Mouse (Mus musculus) telencephalon, adult 2 months (tissue): Measurements from ENCODE around the gene Usp6nl.

Experiments
- DNase-seq: peaks from one replicate; pipeline ENCODE4 v3.0.0-alpha.2; 2011; ENCODE audit warnings: low read depth, low spot score

Gene Usp6nl

DNA sequence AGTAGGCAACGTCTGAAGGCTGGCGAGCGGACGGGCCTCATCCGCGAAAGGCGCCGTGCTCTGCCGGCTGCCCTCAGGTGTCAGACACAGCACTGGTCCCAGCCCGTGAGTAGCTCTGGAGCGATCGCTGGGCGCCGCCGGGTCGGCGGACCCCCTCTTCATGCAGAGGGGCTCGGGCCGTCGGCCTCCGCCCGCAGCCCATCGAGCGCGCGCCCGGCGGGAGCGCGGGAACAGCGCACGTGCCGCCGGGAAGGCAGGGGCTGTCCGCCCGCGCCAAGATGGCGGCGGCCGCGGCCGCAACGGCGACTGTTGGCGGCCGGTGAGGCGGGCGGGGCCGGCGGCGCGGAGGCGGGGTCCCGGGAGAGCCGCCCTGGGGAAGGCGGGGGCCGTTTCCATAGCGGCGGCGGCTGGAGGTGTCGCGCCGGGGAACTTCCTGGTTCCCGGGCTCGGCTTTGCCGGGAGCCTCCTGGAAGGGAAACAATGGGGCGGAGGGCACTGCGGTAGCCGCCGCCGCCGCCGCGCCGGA is at the start of gene Usp6nl:
Gene Usp6nl (plus strand): TSS at position 292 of the 526 bp plus-strand sequence.
- DNase-seq = peak; percentile 41

DNA sequence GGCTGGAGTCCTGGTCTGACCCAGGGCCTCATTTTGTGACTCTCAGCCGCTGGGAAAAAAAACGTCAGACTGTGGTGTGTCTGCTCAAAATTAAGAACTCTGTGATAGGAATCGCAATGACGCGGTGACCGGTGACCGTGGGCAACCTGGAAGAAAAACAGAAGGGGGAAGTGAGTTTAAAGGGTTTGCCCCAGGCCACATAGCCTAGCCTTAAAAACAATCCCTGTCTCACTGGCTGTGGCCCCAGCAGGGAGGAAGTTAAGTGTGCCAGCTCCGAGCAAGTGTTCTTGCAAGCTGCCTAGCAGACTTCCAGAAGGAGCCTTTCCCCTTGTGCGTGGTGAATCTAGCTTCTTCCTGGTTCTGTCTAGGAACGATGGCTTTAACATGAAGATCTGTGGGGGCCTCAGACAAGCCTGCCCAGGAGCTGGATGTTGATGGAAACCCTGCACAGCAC is 49.0 kb upstream of the Usp6nl start:
- DNase-seq = no peak

DNA sequence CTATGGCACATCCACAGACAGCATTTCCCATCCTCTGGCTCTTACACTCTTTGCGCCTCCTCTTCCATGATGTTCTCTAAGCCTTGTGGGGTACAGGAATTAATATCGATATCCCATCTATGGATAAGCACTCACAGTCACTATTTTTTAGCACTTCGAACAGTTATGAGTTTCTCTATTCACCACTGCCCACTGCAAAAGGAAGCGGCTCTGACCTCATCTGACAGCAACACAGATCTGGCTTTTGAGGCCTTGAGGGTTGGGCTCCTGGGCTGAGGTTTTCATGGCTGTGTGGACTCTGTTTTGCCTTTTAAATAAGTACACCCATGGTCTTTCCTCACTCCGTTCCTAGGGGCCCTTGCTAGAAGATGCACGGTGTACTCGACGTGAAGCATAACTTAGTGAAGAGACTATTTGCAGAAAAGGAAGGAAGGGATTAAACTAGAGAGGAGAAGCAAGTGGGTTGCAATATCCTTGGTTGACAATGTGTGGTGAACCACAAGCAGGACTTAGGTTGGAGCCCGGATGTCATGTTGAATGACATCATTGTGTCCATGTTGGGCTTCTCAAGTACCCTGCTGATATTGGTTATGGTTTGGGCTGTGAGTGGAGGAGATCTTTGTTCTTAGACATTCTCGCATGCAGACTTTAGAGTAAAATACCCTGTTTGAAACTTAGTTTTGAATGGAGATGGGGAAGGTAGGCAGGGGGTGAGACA is 43.5 kb upstream of the Usp6nl start:
- DNase-seq = no peak

DNA sequence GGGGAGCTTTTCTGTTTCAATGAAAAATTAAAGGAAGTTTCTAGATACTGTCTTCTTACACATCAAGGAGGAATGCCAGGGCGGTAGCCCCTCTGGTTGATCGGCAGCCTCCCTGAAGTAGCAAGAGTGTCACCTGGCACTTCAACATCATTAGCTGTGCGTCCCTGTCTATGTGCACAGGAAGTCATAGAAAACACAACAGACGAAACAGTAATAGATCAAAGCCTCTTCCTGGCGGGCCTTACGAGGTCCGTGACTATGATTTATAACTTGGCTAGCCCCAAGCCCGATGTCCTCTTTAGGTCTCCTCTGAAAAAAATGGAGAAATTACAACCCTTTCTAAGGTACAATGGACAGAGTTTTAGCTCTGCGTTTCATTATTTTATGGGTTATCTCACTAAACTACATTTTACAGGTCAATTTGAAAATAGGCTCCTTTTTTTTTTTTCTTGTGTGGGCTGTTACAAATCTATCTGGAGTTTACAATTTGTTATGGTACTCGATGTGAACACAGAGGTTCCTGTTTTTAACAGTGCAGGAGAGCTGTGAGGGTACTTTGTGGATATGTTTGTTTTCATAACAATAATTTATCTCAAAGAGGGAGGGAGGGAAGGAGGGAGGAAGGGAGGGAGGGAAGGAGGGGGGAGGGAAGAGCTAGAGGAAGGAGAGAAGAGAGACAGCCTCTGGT is 42.7 kb upstream of the Usp6nl start:
- no peak for DNase-seq

DNA sequence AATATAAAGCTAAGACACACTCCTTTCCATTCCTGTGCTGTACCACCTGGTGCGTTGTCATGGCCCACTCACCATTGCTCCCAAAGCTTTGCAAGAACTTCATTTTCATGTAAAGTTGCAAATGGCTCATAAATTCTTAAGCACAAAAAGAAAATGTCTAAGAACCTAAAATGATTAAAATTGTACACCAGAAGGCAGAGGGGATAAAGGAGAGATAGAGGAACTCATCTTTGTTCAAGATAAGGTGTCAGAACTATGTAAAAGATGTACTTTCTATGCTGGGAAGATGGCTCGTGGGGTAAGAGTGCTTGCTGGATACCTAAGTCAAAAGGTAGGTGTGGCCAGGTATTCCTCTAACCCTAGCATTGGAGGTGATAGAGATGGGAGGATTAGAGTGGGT is 38.9 kb upstream of the Usp6nl start:
- no peak for DNase-seq

DNA sequence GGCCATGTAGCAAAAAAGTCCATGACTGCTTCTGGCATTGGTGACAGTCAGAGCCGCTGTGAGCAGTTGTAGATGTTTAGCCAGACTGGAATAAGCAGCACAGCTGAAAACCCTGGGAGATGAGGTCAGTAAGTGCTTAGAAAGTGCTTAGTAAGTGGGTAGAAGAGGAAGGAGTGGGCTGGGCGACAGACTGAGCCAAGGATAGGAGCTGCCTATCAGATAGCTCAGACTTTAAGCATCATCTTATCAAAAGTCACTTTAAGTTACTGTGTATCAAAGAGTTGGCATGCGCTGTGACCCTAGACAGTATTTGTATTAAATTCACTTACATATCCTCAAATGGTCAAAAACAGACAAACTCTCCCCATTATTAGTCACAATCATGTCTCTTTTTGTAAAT is 37.7 kb upstream of the Usp6nl start:
- DNase-seq = no peak

DNA sequence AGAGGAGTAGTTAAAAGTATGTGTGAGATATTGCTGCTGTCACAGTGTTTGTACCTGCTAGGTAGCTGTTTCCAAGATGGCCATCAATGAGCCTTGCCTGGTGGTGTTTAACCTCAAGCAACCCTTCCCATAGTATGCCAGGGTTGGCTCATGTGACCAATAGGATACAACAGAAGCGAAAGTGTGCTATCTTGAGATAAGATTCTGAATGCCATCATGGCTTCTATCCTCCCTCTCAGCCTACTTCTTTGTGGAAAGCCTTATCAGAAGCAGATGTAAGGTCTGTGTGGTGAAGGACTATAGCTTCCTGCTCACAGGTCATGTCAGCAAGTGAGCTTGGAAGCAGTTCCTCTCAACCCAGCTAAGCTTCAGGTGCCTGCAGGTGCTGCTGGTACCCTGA is 36.7 kb upstream of the Usp6nl start:
- no peak for DNase-seq

DNA sequence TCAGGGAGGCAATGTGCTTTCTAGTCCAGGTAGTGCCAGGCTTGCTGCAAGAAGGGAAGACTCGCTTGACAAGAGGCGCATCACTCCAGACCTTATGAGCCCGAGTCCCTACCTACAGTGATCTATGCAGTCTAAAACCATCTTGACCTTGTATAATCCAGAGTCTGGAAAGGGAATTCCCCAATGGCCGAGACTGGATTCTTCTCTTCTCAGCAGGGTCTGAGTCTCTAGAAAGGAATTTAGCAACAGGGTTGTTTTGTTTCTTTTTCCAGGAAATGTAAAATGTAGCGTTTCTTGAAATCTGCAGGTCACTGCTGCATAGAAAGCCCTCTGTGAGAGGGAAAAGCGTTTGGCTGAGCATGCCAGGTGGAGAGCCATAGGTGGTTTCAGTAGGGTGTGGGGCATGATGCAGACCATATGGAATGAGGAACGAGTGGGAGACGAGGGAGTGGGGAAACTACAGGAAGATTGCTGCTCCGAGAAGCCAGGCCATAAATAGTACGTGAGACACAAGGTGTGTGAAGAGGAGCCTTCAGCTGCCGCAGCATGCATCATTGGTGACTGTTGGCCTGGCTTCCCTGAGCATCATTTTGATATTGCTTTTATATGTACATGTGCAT is 28.5 kb upstream of the Usp6nl start:
- peak; percentile 19 for DNase-seq

DNA sequence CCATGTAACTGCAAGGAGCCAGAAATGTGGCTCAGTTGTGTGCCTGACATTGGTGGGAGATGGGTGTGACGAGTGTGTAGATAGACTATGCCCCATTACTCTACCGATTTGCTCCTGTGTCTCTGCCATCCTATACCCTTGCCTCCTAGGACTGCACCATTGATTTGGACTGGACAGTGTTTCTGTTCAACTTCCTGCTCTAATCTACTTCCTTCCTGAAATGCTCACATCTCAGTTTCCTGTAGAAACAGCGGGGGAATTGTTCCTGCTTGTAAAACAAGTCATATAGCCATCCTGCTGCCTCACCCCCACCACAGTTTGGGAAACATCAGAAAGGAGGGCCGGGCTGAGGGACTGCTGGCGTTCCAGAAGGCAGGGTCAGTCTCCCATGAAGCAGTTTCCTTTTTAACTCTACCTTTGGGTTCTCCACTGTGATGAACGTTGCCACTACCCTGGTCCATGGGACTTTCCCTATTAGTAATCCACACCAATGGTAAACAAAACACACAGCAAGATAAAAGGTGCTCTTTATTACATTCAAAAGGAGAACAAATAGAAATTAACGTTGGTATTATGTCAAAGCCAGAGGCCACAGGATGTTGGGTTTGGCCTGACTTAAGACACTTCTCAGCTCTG is 27.4 kb upstream of the Usp6nl start:
- no peak for DNase-seq

DNA sequence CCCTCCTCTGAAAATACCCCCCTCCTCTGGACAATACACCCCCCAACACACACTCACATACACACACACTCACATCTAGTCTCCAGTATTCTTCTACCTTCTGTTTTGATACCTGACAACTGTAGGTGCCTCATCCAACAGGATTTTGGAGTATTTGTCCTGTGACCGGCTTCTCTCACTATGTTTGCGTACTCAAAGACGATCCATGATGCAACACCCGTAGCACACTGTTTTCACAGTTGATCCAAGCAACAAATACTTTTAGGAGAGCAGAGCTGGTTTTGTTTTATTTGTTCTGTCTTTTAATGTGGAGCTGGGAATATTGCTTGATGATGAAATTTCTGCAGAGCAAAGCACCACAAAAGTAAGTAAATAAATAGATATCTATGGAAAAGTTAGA is 17.7 kb upstream of the Usp6nl start:
- DNase-seq = no peak

DNA sequence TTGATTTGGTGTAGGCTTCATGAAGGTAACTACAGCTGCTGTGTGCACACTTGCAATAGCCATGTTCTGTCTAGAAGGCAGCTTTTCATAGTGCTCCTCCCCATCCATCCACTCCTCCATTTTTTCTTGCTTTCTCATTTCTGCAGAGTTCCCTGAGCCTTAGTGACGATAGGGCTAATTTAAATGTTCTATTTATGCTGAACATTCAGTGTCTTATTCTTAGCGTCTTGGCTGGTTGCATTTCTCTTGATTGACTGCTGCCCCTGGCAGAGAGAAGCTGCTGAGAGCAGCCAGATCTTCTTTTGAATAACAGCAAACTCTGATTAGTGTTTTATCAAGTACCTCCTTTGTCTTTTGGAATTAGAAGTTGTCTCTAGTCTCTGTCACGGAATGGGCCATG is 15.6 kb upstream of the Usp6nl start:
- DNase-seq = no peak

DNA sequence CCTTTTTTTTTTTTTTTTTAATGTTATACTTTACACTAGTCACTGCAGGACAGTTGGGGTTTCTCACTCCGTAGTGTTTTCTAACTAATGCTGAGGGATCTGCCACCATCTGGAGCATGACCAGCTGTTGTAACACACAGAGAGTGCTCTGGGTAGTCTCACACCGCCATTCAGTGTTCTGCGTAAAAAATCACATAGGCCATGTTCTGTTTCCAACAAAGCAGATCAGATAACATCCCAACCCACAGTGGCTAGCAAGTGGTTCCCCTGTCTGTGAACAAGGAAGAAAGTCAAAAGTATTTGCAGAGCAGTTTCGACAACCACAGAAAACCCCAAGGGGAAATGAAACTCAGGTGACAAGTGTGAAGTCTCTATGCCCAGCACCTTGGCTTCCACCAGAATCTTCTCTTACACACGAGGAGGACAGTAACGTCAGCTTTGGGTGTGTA is 13.1 kb upstream of the Usp6nl start:
- DNase-seq = no peak

DNA sequence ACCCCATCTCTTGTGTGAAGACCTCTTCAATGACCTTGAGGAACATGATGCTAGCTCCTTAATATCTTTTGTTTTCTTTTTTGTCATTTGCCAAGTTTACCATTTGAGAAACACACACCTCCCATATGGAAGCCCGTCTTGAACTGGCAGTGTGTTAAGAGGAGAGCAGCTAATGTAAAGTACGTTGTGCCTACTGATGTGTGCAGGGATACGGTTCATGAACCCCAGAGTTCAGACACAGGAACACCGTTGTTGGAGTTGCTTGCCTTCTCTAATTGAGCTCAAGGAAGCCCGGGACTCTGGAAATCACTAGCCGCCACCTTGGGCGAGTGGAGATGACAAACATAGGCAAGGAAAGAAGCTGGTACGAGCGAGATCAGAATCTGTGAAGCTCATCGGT is 9.7 kb upstream of the Usp6nl start:
- DNase-seq = no peak

DNA sequence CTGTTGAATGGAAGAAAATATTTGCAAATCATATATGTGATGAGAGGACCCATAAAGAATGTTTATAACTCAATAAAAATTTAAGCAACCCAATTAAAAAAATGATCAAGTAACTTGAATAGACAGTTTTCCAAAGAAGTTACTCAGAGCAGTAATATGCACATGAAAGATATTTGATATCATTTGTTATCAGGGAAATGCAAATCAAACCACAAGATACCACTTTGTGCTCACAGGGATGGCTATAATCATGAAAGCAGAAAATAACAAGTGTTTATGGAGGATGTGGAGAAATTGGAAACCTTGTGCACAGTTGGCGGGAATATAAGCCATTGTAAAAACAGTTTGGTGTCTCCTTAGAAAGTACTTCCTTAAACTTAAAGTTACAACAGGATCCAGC is 8.7 kb upstream of the Usp6nl start:
- DNase-seq = no peak

DNA sequence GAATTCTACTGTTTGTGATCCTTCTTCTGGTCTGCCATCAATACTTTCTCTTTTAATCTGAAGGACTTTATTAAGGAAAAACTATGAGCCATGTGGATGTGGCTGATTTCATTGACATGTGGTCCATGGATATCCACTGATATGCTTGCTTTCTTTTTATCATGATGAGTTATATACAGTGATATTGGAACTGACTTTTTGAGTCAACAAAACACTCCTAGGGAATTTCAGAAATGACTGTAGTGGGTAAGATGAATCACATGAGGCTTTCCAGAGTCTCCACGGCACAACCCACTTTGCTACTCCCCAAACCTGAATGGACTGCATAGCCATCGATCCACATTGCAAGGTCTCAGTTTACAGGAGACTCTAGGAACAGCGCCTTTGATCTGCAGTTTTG is 2.3 kb upstream of the Usp6nl start:
- DNase-seq = no peak

DNA sequence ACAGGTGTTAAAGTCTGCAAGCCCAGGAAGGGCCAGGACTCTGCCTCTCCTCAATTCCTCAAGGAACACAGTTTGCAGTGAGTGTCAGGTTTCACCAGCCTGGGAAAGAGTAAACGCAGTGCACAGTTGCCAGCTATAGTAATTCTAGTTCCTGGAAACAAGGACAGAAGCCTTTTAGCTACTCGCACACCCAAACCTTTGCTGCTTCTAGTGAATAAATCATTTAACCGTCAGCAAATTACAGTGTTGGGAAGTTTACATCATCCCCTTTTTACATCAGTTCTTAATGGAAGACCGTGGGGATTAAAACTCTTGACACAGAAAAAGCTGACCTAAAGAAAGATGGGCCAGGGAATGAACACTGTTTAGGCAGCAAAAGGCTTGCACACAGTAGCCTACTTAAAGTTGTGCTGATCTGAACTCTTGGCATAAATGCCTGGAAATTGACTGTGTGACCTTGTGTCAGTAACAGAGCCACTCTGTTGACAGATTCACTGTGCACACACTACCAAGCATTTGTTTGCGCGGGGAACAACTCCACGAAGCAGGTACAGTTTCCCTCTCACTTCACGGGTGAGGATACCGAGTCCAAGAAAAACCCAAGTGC is 595 bp upstream of the Usp6nl start:
- peak; percentile 9 for DNase-seq

DNA sequence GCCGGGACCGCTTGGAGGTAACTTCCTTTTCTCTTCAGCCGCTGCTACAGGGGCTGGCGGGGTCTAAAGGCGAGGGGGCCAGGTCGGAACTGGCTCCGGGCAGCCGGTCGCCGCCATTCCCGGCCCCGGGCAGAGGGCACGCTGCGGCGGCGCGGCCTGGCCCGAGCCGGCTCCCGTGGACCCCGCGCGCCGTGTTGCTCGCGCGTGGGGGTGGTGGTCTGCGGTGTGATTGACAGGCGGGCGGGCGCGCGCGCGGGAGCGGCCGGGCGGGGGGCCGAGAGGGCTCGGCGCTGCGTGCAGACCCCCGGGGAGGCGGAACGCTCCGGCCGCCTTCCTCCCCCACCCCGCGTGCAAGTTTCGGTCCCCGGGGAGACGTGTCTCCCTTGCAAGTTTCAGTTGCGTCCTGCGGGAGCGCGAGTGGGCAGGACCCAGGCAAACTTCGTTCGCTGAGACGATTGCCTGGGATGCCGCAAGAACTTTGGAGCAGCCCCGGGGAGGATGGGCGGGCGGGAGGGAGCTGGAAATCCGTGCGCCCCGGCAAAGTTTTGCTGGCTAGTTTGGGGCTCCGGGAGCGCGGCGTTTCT is 563 bp downstream of the Usp6nl start:
- DNase-seq = peak; percentile 11

DNA sequence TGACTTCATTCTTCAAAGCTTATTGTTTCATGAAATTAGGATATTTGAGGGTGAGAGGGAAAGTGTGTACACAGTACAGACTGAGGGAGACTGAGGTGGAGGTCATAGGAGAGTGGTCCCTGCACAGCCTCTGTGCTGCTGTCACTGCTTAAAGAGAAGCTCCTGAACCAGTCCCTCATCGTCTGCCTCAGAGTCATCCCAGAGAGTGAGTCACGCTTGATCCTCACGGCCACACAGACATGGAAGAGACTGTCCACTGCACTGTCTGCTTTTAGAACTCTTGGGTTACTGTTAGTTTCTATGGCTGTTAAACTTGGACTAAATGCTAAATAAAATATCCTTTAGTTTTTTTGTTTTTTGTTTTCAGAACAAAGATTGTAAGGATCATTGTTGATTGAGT is 3.2 kb downstream of the Usp6nl start:
- no peak for DNase-seq

DNA sequence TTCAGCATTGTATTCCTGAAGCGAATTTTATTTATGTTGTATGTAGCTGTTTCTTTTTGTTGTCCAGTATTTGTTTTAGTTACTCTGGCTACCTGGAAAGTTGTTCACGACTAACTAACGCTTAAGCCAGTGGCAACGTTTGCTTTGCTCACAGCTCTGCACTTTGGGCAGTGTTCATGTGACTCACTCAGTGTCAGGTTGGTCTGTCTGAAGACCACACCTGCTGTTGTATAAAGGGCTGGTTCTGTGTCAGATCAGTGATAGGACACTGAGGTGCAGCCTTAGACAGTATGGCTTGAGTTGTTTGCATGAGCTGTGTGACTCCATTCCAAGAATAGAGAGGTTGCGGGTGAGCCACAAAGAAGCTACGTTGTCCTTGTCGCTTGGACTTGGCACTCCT is 6.5 kb downstream of the Usp6nl start:
- no peak for DNase-seq

DNA sequence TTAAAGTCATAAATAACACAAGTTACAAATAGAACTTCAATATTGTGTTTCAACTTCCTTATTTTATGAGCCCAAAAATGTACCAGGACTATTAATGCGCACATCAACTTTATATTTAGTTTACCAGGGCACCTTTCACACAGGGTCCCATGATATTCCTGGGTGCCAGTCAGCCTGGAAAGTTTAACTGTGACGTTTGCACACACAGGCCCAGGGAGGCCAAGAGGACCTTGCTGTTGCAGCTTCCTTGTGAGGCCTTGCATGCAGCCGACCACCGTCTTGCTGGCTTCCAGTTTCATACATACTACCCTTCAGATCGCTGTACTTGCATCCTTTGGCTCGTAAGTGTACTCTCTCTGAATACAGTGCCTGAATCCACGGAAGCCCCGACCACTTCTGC is 8.3 kb downstream of the Usp6nl start:
- DNase-seq = no peak
